Mouse (Mus musculus) neural tube, embryonic 14.5 days (tissue): ENCODE results near the gene Kif18a. TPM values are rescaled to one million over a fixed set of nuclear protein-coding genes. Genes with fewer than 3 reads are reported as not detected.

Experiments used
- ATAC-seq: fragments of 200-750 bp; cut with Nextera tagmentation; 2 replicates; pipeline ENCODE4 v1.8.0; 2017; ENCODE audit warnings: low read depth, mild to moderate bottlenecking, moderate TSS enrichment, moderate library complexity
- H3K27ac ChIP-seq: fragments of 300-500 bp; sonication (generic); 2 replicates; pipeline ENCODE4 v1.5.1; 2014; ENCODE audit warnings: low read depth, mild to moderate bottlenecking, control low read depth, low read length, moderate library complexity, mixed read lengths
- H3K27me3 ChIP-seq: fragments of 300-500 bp; sonication (generic); 2 replicates; pipeline ENCODE4 v1.6.1; 2014; ENCODE audit warnings: low read length; ENCODE audit not compliant: control insufficient read depth, insufficient read depth
- H3K36me3 ChIP-seq: fragments of 300-500 bp; sonication (generic); 2 replicates; pipeline ENCODE4 v1.6.1; 2014; ENCODE audit warnings: low read length, mixed read lengths; ENCODE audit not compliant: control insufficient read depth, insufficient read depth
- H3K4me1 ChIP-seq: fragments of 300-500 bp; sonication (generic); 2 replicates; pipeline ENCODE4 v1.6.1; 2014; ENCODE audit warnings: low read length; ENCODE audit not compliant: control insufficient read depth, insufficient read depth
- H3K4me2 ChIP-seq: fragments of 300-500 bp; sonication (generic); 2 replicates; pipeline ENCODE4 v1.6.1; 2014; ENCODE audit warnings: mild to moderate bottlenecking, low read depth, low read length, control low read depth
- H3K4me3 ChIP-seq: fragments of 300-500 bp; sonication (generic); 2 replicates; pipeline ENCODE4 v1.5.1; 2014; ENCODE audit warnings: low read depth, low read length, control low read depth, mixed read lengths
- H3K9ac ChIP-seq: fragments of 300-500 bp; sonication (generic); replicated peaks from 2 replicates; pipeline ENCODE4 v1.6.1; 2014; ENCODE audit warnings: low read depth, mild to moderate bottlenecking, control low read depth, low read length, mixed read lengths
- H3K9me3 ChIP-seq: fragments of 300-500 bp; sonication (generic); 2 replicates; pipeline ENCODE4 v1.6.1; 2016; ENCODE audit warnings: low read length; ENCODE audit not compliant: control insufficient read depth
- WGBS: fragments of 180-500 bp; shearing (Covaris S2); extraction: QIAGEN DNeasy Blood & Tissue Kit; methylation state at CpG from one replicate; pipeline ENCODE4 v1.1.7; 2014; 5-methylcytosine and 5-hydroxymethylcytosine counted together
- polyA plus RNA-seq: library from polyadenylated mRNA; unstranded; fragments of >200 nt; fragmentation: Nextera tagmentation; extraction: Ambion mirVana; gene quantifications from 2 replicates; pipeline ENCODE4 v1.2.1, GENCODE M21; 2014

The Kif18a gene
- polyA plus RNA-seq, 1 experiment from 2014 or later, result 3.4 TPM

DNA sequence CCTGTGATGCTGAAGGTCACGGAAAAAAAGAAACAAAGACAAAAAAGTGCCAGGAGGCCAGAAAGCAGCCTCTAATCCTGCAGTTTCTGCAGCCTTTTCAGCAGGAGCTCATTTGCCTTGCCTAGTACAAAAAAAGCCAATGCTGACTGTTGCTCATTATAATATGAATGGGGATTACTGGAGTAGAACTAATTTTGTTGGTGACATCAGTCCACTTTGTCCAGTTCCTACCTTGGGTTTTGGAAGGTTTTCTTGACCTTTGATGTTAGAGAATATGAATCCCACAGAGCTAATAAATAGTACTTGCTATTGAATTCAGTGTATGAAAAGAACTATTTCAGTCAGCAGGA lies 778 bp downstream of the Kif18a start:
- peak overlapping the region; percentile 93 for H3K4me2 ChIP-seq
- H3K27ac ChIP-seq, result peak overlapping the region; percentile 55
- no peaks in the 10 kb centered on the region for H3K9me3 ChIP-seq
- no peaks in the 10 kb centered on the region for H3K4me1 ChIP-seq
- no peaks in the 10 kb centered on the region for H3K27me3 ChIP-seq
- H3K36me3 ChIP-seq, result no peaks in the 10 kb centered on the region
- peak overlapping the region; percentile 59 for H3K4me3 ChIP-seq
- 0% methylated on average over 1 of the region's 1 CpGs for WGBS
- H3K9ac ChIP-seq, result peak overlapping the region; percentile 66
- ATAC-seq, result no peak

GRCm38 (mm10) chr2:109284121-109284520 lies 3.6 kb downstream of the Kif18a start:
- 96% methylated on average over 3 of the region's 3 CpGs for WGBS
- Histone ChIP-seq H3K9ac (no peak overlapping the region), H3K4me3 (no peak overlapping the region), H3K9me3 (no peaks in the 10 kb centered on the region), H3K4me1 (no peaks in the 10 kb centered on the region), H3K27me3 (no peaks in the 10 kb centered on the region), H3K36me3 (no peaks in the 10 kb centered on the region), H3K27ac (no peak overlapping the region), H3K4me2 (no peak overlapping the region)
- ATAC-seq, result no peak

DNA sequence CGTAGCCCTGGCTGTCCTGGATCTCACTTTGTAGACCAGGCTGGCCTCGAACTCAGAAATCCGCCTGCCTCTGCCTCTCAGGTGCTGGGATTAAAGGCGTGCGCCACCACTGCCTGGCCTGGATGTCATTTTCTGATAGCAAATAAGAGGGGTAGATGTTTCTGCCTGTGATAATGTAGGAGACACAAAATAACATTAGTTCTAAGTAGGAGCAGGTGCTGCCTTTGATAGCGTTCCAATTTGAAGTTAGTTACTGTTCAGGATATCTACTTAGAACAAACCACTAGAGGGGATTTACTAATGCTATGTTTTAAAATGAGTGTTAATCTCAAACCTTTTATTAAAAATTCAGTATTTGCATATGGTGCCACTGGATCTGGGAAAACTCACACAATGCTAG lies 8.8 kb downstream of the Kif18a start:
- Histone ChIP-seq H3K4me1 (no peaks in the 10 kb centered on the region), H3K4me3 (no peak overlapping the region), H3K4me2 (no peak overlapping the region), H3K27me3 (no peaks in the 10 kb centered on the region), H3K36me3 (no peaks in the 10 kb centered on the region), H3K9me3 (no peaks in the 10 kb centered on the region), H3K9ac (no peak overlapping the region), H3K27ac (no peak overlapping the region)
- WGBS, result 94% methylated on average over 6 of the region's 6 CpGs
- ATAC-seq, result no peak

DNA sequence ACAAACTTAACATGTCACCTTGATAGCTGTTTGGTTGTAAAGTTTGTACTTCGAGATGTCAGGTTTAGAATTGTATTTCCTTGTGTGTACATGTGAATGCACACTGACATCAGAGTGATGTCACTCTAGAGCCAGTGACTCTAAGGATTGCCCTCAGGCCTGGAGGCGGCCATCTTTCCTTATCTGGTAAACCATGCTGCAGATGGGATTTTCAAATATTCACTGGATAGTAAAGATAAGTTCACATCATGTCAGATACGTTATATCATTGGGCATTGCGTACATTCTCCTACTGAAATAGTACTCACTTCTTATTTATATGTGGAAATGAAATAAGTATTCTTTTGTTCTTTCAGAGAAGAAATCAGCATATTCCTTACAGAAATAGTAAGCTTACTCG lies 15.7 kb downstream of the Kif18a start:
- WGBS, result 91% methylated on average over 5 of the region's 5 CpGs
- ATAC-seq, result no peak
- Histone ChIP-seq H3K4me2 (no peak overlapping the region), H3K9me3 (no peaks in the 10 kb centered on the region), H3K9ac (no peak overlapping the region), H3K27ac (no peak overlapping the region), H3K4me3 (no peak overlapping the region), H3K27me3 (no peaks in the 10 kb centered on the region), H3K4me1 (no peaks in the 10 kb centered on the region), H3K36me3 (no peaks in the 10 kb centered on the region)

- Histone ChIP-seq H3K9me3 (no peaks in the 10 kb centered on the region), H3K27ac (no peak overlapping the region), H3K4me2 (no peak overlapping the region), H3K4me3 (no peak overlapping the region), H3K36me3 (no peaks in the 10 kb centered on the region), H3K4me1 (no peaks in the 10 kb centered on the region), H3K9ac (no peak overlapping the region), H3K27me3 (no peaks in the 10 kb centered on the region)
- WGBS, result 98% methylated on average over 1 of the region's 1 CpGs
- ATAC-seq, result no peak
Observed at GRCm38 (mm10) chr2:109298160-109298559, 17.6 kb downstream of the Kif18a start.

DNA sequence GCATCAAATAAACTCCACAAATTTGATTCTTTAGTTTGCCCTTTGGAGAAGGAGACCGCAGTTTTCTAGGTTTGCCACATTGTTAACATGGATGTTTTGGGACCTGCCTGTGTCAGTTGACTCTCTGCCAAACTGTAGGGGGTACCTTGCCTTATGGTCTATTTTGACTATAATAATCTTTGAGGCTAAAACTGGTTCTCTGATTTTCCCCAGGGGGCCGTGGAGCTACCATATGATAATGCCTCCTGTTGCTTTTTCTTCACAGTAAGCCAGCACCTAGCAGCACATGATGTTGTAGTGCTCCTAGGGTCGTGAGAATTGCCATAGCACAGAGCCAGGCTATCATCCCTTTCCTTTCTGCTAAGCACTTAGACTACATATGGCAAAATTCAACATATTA lies 21.7 kb downstream of the Kif18a start:
- Histone ChIP-seq H3K9ac (no peak overlapping the region), H3K27ac (no peak overlapping the region)
- WGBS, result 94% methylated on average over 3 of the region's 3 CpGs

GRCm38 (mm10) chr2:109303638-109304037 lies 23.1 kb downstream of the Kif18a start:
- Histone ChIP-seq H3K36me3 (no peaks in the 10 kb centered on the region), H3K4me1 (no peaks in the 10 kb centered on the region), H3K4me2 (no peak overlapping the region), H3K27me3 (no peaks in the 10 kb centered on the region), H3K9ac (no peak overlapping the region), H3K4me3 (no peak overlapping the region), H3K9me3 (no peaks in the 10 kb centered on the region), H3K27ac (no peak overlapping the region)
- no peak for ATAC-seq

More for the DNA sequence above, 21.7 kb downstream of the Kif18a start:
- Histone ChIP-seq H3K27me3 (no peaks in the 10 kb centered on the region), H3K4me1 (no peaks in the 10 kb centered on the region), H3K4me2 (no peak overlapping the region), H3K36me3 (no peaks in the 10 kb centered on the region), H3K9me3 (no peaks in the 10 kb centered on the region), H3K4me3 (no peak overlapping the region)
- no peak for ATAC-seq

DNA sequence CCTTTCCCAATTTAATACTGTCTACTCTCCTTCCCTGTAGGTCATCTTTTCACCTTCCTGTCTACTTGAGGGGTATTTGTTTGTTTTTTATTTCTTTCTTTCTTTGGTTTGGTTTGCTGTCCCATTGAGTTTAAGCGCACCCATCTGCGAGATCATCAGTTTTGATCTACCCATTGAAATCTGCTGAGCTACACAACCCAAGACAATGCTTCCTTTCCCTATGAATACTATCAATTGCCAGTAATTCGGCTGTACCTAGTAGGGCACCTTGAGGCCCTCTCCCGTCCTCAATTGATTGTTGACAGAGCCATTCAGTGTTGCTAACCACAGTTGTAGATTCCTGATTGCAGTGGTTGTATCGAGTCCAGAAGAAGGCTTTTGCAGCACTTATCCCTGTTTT lies 30.8 kb downstream of the Kif18a start:
- Histone ChIP-seq H3K4me1 (no peaks in the 10 kb centered on the region), H3K9ac (no peak overlapping the region), H3K27me3 (no peaks in the 10 kb centered on the region), H3K9me3 (no peaks in the 10 kb centered on the region), H3K27ac (no peak overlapping the region), H3K4me3 (no peak overlapping the region), H3K36me3 (no peaks in the 10 kb centered on the region), H3K4me2 (no peak overlapping the region)
- 94% methylated on average over 5 of the region's 5 CpGs for WGBS
- no peak for ATAC-seq

DNA sequence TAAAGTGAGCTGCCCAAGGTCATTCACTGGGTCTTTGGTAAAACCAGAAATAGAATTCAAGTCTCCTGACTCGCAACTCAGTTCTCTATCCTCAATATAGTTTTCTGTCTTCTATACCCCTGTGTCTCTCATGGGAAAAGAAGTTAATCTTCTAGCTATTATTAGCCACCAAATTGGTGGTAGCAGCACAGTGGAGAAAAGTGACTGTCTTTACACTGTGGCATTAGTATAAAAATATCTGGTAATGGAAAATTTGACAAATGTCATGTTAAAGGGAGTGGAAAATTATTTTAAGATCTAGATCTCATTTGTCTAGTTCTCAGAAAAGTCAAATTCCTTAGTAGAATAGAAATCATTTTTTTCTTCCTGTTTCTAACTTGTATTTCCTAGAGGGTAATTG lies 51.3 kb downstream of the Kif18a start:
- no peaks in the 10 kb centered on the region for H3K9me3 ChIP-seq
- H3K9ac ChIP-seq, result no peak overlapping the region
- no peak overlapping the region for H3K4me2 ChIP-seq
- H3K27me3 ChIP-seq, result no peaks in the 10 kb centered on the region
- 98% methylated on average over 1 of the region's 1 CpGs for WGBS
- H3K4me3 ChIP-seq, result no peak overlapping the region
- H3K36me3 ChIP-seq, result no peaks in the 10 kb centered on the region
- no peak for ATAC-seq
- H3K27ac ChIP-seq, result no peak overlapping the region
- no peaks in the 10 kb centered on the region for H3K4me1 ChIP-seq

DNA sequence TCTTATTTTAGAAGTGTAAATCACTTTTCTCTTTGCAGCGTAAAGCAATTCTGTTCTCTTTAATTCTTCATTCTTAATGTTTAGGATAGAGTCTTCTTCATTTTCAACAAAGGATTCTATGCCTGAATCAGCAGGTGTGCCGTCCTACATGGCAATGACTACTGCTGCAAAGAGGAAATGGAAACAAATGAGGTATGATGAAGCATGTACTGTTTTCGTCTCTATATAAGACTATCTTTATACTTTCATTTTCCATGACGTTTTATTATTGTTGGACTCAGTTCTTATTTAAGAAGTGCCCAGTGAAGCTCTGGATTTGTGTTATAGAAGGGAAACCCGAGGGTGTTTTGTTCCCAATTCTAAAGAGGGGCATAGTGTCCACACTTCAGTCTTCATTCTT lies 53.7 kb downstream of the Kif18a start:
- Histone ChIP-seq H3K9me3 (no peaks in the 10 kb centered on the region), H3K4me3 (no peak overlapping the region), H3K36me3 (no peaks in the 10 kb centered on the region), H3K27ac (no peak overlapping the region), H3K27me3 (no peaks in the 10 kb centered on the region), H3K4me2 (no peak overlapping the region), H3K4me1 (no peaks in the 10 kb centered on the region), H3K9ac (no peak overlapping the region)
- no peak for ATAC-seq
- WGBS, result 95% methylated on average over 5 of the region's 5 CpGs
